Mouse (Mus musculus): Measurements from ENCODE around the gene Olfr711.
"Not testable (repeated sequence)": the region's sequence is repeated elsewhere in the genome, so short reads cannot be mapped to it uniquely, and the experiment has no call there.

Olfr711 gene

DNA sequence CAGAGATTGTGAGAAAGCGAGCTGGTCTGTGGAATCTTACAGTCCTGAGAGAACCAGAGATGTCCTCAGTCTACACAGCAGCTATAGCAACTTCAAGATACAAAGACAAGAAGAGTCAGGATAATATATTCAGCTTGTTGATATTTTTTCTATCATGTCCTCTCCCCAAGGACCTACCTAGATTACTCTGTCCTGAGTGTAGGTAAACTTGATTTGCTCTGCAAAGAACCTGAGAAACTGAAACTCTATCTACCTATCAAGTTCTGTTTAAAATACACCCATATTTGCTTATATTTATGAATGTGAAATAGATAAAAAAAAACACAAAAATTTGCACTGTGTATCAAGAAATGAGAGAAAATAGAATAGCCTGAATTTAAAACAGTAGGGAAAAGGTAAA, at the start of gene Olfr711:
TSS of gene Olfr711 (minus strand) at position 101 of the 400 bp plus-strand sequence.
- DNase-seq (ENCODE audit: low read depth, low spot score), result no peak

DNA sequence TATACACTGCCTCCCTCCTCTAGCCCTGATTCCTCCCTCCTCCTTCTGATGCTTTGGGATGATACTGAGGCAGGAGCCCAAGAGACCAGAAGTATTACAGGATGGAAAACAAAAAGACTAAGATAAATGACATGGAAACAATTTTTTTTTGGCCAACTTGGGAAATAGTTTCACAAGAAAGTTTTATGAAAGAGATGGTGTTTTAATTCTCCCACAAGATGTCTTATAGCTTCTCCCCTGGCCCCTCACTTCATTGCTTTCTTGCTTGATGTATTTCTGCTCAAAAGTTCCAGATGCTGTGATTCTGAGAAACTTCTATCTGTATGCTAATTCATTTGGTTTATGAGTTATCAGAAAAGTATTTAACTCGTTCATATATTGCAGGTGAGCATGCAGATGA, 30.7 kb upstream of the Olfr711 start, which contains the start of gene Olfr2:
TSS of gene Olfr2 (minus strand) at position 101 of the 400 bp plus-strand sequence.
- no peak for DNase-seq (ENCODE audit: low read depth, low spot score)

DNA sequence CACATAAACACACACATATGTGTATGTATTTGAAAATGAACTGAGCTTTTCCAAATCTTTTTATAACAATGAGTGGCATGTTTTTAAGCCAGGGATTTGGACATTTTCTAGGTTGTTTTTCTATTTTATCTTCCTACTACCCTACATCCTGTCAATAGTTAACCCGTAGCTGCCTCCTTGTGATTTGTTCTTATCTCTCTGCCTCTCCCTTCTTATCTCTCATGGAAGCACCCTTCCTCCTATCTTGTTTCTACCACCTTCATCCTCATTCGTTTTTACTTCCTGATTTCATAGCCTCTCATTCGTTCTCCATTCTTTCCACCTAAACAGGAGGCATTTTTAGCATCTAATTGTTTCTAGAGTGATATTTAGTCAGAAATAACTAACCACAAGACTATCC, 28.9 kb upstream of the Olfr711 start:
- no peak for DNase-seq (ENCODE audit: low read depth, low spot score)

DNA sequence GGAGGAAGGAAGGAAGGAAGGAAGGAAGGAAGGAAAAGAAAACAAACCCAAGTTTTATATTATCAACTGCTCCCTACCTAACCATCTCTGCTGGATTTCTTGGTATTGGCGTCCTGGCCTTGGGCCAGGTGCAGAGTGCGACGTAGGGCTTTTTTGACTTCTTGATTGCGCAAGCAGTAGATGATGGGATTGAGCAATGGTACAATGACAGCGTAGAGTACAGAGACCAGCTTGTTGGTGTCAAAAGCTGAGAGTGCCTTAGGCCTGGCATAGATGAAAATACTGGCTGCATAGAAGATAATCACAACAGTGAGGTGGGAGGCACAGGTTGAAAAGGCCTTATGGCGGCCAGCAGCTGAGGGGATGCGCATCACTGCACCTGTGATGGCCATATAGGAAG, 25.5 kb upstream of the Olfr711 start:
- no peak for DNase-seq (ENCODE audit: low read depth, low spot score)

DNA sequence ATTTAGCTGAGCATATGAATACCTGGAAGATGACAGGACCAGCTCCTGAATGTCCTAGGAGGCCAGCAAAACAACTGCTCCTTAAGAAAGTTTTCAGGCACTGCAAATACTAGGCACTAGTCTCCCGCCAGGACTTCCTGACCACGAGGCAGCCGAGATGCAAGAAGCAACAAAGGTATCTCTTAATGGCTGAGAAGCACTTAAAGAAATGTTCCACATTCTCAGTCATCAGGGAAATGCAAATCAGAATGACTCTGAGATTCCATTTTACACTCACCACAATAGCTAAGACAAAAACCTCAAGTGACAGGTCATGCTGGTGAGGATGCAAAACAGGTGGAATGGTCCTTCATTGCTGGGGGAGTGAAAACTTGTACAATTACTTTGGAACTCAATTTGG, 10.0 kb upstream of the Olfr711 start:
- DNase-seq (ENCODE audit: low read depth, low spot score), result no peak

DNA sequence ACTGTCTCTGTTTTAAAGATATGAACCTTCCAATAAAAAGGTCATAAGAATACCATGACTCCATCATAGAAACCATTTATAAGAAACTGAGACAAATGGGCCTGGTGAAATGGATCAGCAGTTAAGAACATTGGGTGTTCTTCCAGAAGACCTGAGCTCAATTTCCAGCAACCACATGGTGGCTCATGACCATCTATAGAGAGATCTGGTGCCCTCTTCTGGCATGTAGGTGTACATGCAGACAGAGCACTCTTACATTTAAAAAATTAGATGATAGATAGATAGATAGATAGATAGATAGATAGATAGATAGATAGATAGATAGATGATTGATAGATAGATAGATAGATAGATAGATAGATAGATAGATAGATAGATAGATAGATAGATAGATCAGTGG, 7.8 kb downstream of the Olfr711 start:
- not testable (repeated sequence) for DNase-seq (ENCODE audit: low read depth, low spot score)

DNA sequence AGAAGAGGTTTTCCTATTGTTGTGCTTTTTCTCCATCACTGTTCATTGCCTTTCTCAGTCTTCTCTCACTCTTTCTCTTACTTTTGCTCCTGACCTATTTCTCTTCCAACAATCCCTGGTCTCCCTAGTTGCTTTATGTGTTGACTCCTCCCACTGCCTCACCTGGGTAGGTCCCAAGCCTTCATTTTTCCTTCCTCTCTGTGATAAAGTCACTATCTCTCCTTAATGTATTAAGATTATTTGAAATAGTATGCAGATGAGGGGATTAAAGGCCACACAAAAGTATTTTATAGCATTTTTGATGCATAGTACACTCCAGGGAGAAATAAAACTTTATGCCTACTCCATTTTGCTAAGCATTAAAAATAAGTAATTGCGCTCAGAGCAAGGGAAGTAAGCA, 11.4 kb downstream of the Olfr711 start, which contains the start of gene Olfr6:
TSS of gene Olfr6 (minus strand) at position 101 of the 400 bp plus-strand sequence.
- DNase-seq (ENCODE audit: low read depth, low spot score), result no peak

DNA sequence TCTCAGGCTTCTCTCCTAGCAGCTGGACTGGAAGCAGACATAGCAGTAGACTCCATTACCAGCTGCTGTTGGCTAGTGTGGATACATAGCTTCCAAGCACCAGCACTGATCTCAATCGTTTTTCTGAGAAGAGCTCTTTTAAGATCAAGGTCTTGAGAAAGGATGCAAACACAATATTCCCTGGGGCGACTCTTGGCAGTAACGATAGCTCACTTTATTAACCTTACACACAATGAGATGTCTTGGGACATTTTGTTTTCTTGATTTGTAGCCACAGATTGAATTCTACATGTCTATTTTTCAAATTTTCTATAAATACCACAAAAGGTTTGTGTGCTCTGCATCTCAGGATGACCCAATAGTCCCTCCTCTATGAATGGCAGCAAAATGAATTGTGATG, 27.0 kb downstream of the Olfr711 start, which contains the start of gene Olfr710:
TSS of gene Olfr710 (minus strand) at position 101 of the 400 bp plus-strand sequence.
- DNase-seq (ENCODE audit: low read depth, low spot score), result no peak

DNA sequence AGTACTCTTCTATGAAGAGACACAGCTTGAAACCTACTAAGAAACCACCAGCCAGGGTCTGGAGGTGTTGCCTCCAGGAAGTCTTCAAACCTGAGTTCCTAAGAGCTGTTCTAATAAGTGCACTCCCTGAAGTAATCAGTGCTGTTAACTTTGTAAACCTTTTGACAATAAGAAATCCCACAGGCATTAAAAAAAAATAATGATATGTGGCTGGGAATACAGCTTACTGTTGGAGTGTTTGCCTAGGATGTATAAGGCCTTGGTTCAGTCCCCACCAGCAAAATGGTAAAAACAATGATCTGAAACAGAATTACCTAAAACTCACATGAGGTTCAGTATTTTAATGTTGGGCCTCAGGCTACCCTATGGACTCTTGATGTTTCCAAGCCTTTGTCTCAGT, 43.1 kb downstream of the Olfr711 start, which contains the start of gene Olfr709-ps1:
TSS of gene Olfr709-ps1 (minus strand) at position 101 of the 400 bp plus-strand sequence.
- DNase-seq (ENCODE audit: low read depth, low spot score), result no peak

DNA sequence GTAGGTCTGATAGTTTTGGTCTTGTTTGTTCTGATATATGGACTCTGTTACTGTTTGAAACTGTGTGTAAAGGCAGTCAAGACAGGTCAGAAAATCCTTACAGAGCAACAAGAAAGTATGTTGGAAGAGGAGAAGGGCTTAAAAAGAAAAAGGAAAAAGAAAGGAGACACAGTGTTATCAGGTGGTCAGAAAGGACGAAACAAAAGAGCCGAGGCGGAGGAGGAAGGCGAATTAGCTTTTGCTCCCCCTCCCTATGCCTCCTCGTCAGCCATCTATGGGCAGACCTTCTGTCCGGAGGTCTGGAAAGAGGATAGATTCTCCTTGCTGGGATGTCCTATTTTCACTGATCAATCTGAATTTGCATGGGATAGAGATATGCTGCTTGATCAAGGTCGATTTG, 54.3 kb downstream of the Olfr711 start:
- not testable (repeated sequence) for DNase-seq (ENCODE audit: low read depth, low spot score)
